Mouse (Mus musculus): ENCODE data around the gene P2ry13. TPM values are rescaled to one million over a fixed set of nuclear protein-coding genes. Genes with fewer than 3 reads are reported as not detected.
A peak's percentile ranks its signal among the peaks of the same experiment; 100 is the strongest.

P2ry13 gene
- polyA plus RNA-seq, 1 experiment from 2014 or later, result 0.97 TPM

- no peaks in the 10 kb centered on the region for H3K36me3 ChIP-seq
- WGBS, result 92% methylated on average over 6 of the region's 6 CpGs
- no peaks in the 10 kb centered on the region for H3K4me1 ChIP-seq
- H3K4me2 ChIP-seq (replicated peaks), result no peak overlapping the region
- H3K9me3 ChIP-seq, result no peaks in the 10 kb centered on the region
- ATAC-seq (ENCODE audit: low FRiP score, low read depth), result no peak
- no peak overlapping the region for H3K4me3 ChIP-seq
- no peak overlapping the region for H3K27ac ChIP-seq
- H3K27me3 ChIP-seq, result no peaks in the 10 kb centered on the region
- H3K9ac ChIP-seq, result no peak overlapping the region
Observed at GRCm38 (mm10) chr3:59191674-59192073, 19.0 kb downstream of the P2ry13 start.

- Histone ChIP-seq H3K9ac (no peak overlapping the region), H3K27me3 (no peaks in the 10 kb centered on the region), H3K4me1 (no peaks in the 10 kb centered on the region), H3K4me2 (replicated peaks) (no peak overlapping the region), H3K27ac (no peak overlapping the region), H3K4me3 (no peak overlapping the region), H3K9me3 (no peaks in the 10 kb centered on the region), H3K36me3 (no peaks in the 10 kb centered on the region)
- 78% methylated on average over 4 of the region's 4 CpGs for WGBS
- ATAC-seq (ENCODE audit: low FRiP score, low read depth), result no peak
Observed at GRCm38 (mm10) chr3:59187336-59187735, 23.3 kb downstream of the P2ry13 start.

GRCm38 (mm10) chr3:59185662-59186061 lies 25.0 kb downstream of the P2ry13 start:
- Histone ChIP-seq H3K9me3 (no peaks in the 10 kb centered on the region), H3K27me3 (no peaks in the 10 kb centered on the region), H3K9ac (no peak overlapping the region), H3K27ac (no peak overlapping the region), H3K4me1 (no peaks in the 10 kb centered on the region), H3K4me3 (no peak overlapping the region), H3K36me3 (no peaks in the 10 kb centered on the region), H3K4me2 (replicated peaks) (no peak overlapping the region)
- 88% methylated on average over 4 of the region's 4 CpGs for WGBS
- no peak for ATAC-seq (ENCODE audit: low FRiP score, low read depth)

GRCm38 (mm10) chr3:59182129-59182528 lies 28.6 kb downstream of the P2ry13 start:
- Histone ChIP-seq H3K36me3 (no peaks in the 10 kb centered on the region), H3K9me3 (no peaks in the 10 kb centered on the region), H3K27ac (no peak overlapping the region), H3K4me2 (replicated peaks) (no peak overlapping the region), H3K4me3 (no peak overlapping the region), H3K27me3 (no peaks in the 10 kb centered on the region), H3K4me1 (no peaks in the 10 kb centered on the region), H3K9ac (no peak overlapping the region)
- no peak for ATAC-seq (ENCODE audit: low FRiP score, low read depth)

- Histone ChIP-seq H3K4me1 (no peaks in the 10 kb centered on the region), H3K27me3 (no peaks in the 10 kb centered on the region), H3K4me2 (replicated peaks) (no peak overlapping the region), H3K4me3 (no peak overlapping the region), H3K9ac (no peak overlapping the region), H3K27ac (no peak overlapping the region), H3K36me3 (no peaks in the 10 kb centered on the region), H3K9me3 (no peaks in the 10 kb centered on the region)
- ATAC-seq (ENCODE audit: low FRiP score, low read depth), result no peak
- WGBS, result 58% methylated on average over 5 of the region's 5 CpGs
Observed at GRCm38 (mm10) chr3:59181134-59181533, 29.5 kb downstream of the P2ry13 start.

GRCm38 (mm10) chr3:59176871-59177270 lies 33.8 kb downstream of the P2ry13 start:
- Histone ChIP-seq H3K27me3 (no peaks in the 10 kb centered on the region), H3K9ac (no peak overlapping the region), H3K4me1 (no peaks in the 10 kb centered on the region), H3K4me3 (no peak overlapping the region), H3K36me3 (no peaks in the 10 kb centered on the region), H3K27ac (no peak overlapping the region), H3K4me2 (replicated peaks) (no peak overlapping the region), H3K9me3 (no peaks in the 10 kb centered on the region)
- no peak for ATAC-seq (ENCODE audit: low FRiP score, low read depth)
- 78% methylated on average over 5 of the region's 5 CpGs for WGBS

GRCm38 (mm10) chr3:59175234-59175633 lies 35.4 kb downstream of the P2ry13 start:
- H3K9ac ChIP-seq, result no peak overlapping the region
- H3K4me2 ChIP-seq (replicated peaks), result no peak overlapping the region
- ATAC-seq (ENCODE audit: low FRiP score, low read depth), result peak; percentile 64; the same call in 1 of the 2 replicates
- H3K4me1 ChIP-seq, result no peaks in the 10 kb centered on the region
- H3K9me3 ChIP-seq, result no peaks in the 10 kb centered on the region
- 28% methylated on average over 5 of the region's 5 CpGs for WGBS
- no peaks in the 10 kb centered on the region for H3K27me3 ChIP-seq
- H3K4me3 ChIP-seq, result no peak overlapping the region
- no peaks in the 10 kb centered on the region for H3K36me3 ChIP-seq
- H3K27ac ChIP-seq, result no peak overlapping the region

- H3K9ac ChIP-seq, result no peak overlapping the region
- H3K27ac ChIP-seq, result no peak overlapping the region
- H3K36me3 ChIP-seq, result no peaks in the 10 kb centered on the region
- H3K27me3 ChIP-seq, result no peaks in the 10 kb centered on the region
- WGBS, result 76% methylated on average over 6 of the region's 6 CpGs
- no peak overlapping the region for H3K4me2 ChIP-seq (replicated peaks)
- no peak overlapping the region for H3K4me3 ChIP-seq
- H3K4me1 ChIP-seq, result no peaks in the 10 kb centered on the region
- ATAC-seq (ENCODE audit: low FRiP score, low read depth), result no peak
- H3K9me3 ChIP-seq, result no peaks in the 10 kb centered on the region
Observed at GRCm38 (mm10) chr3:59174426-59175154, 36.1 kb downstream of the P2ry13 start.

GRCm38 (mm10) chr3:59169921-59170627 lies 40.6 kb downstream of the P2ry13 start:
- WGBS, result 41% methylated on average over 2 of the region's 2 CpGs
- Histone ChIP-seq H3K36me3 (no peaks in the 10 kb centered on the region), H3K27ac (no peak overlapping the region), H3K27me3 (no peaks in the 10 kb centered on the region), H3K4me2 (replicated peaks) (no peak overlapping the region), H3K4me1 (no peaks in the 10 kb centered on the region), H3K4me3 (no peak overlapping the region), H3K9me3 (no peaks in the 10 kb centered on the region), H3K9ac (no peak overlapping the region)
- ATAC-seq (ENCODE audit: low FRiP score, low read depth), result no peak

GRCm38 (mm10) chr3:59169215-59169614 lies 41.5 kb downstream of the P2ry13 start:
- WGBS, result 69% methylated on average over 4 of the region's 4 CpGs
- Histone ChIP-seq H3K4me2 (replicated peaks) (no peak overlapping the region), H3K4me3 (no peak overlapping the region), H3K9me3 (no peaks in the 10 kb centered on the region), H3K36me3 (no peaks in the 10 kb centered on the region), H3K27me3 (no peaks in the 10 kb centered on the region), H3K4me1 (no peaks in the 10 kb centered on the region), H3K27ac (no peak overlapping the region), H3K9ac (no peak overlapping the region)
- ATAC-seq (ENCODE audit: low FRiP score, low read depth), result no peak

GRCm38 (mm10) chr3:59168476-59168875 lies 42.2 kb downstream of the P2ry13 start:
- no peak overlapping the region for H3K4me3 ChIP-seq
- no peak for ATAC-seq (ENCODE audit: low FRiP score, low read depth)
- no peaks in the 10 kb centered on the region for H3K4me1 ChIP-seq
- 84% methylated on average over 6 of the region's 6 CpGs for WGBS
- H3K9ac ChIP-seq, result no peak overlapping the region
- H3K27ac ChIP-seq, result no peak overlapping the region
- H3K4me2 ChIP-seq (replicated peaks), result no peak overlapping the region
- H3K9me3 ChIP-seq, result no peaks in the 10 kb centered on the region
- no peaks in the 10 kb centered on the region for H3K36me3 ChIP-seq
- no peaks in the 10 kb centered on the region for H3K27me3 ChIP-seq

GRCm38 (mm10) chr3:59167417-59168054 lies 43.1 kb downstream of the P2ry13 start:
- Histone ChIP-seq H3K4me1 (no peaks in the 10 kb centered on the region), H3K9ac (no peak overlapping the region), H3K27ac (no peak overlapping the region), H3K9me3 (no peaks in the 10 kb centered on the region), H3K27me3 (no peaks in the 10 kb centered on the region), H3K36me3 (no peaks in the 10 kb centered on the region), H3K4me2 (replicated peaks) (no peak overlapping the region), H3K4me3 (no peak overlapping the region)
- no peak for ATAC-seq (ENCODE audit: low FRiP score, low read depth)
- WGBS, result 63% methylated on average over 2 of the region's 2 CpGs
